Mouse (Mus musculus) ES-Bruce4 (cell line): ENCODE measurements around the gene Rora. TPM values are rescaled to one million over a fixed set of nuclear protein-coding genes. Genes with fewer than 3 reads are reported as not detected.

Experiments
- H3K27ac ChIP-seq: 2 replicates; pipeline ENCODE4 v1.5.1; 2012; ENCODE audit warnings: low read length, inconsistent platforms; ENCODE audit not compliant: insufficient read depth
- H3K27me3 ChIP-seq: 2 replicates; pipeline ENCODE4 v1.6.1; 2012; ENCODE audit warnings: mild to moderate bottlenecking, low read length, inconsistent platforms; ENCODE audit not compliant: control insufficient read depth, poor library complexity, insufficient read depth, severe bottlenecking
- H3K36me3 ChIP-seq: 2 replicates; pipeline ENCODE4 v1.6.1; 2012; ENCODE audit warnings: inconsistent platforms, mild to moderate bottlenecking, low read length, moderate library complexity; ENCODE audit not compliant: control insufficient read depth, poor library complexity, insufficient read depth, severe bottlenecking
- H3K4me1 ChIP-seq: one replicate; pipeline ENCODE4 v1.8.1; 2011; ENCODE audit warnings: low read length; ENCODE audit not compliant: control insufficient read depth, insufficient read depth
- H3K4me3 ChIP-seq: 2 replicates; pipeline ENCODE4 v1.5.1; 2011; ENCODE audit warnings: low read depth, mild to moderate bottlenecking, low read length
- H3K9ac ChIP-seq: 2 replicates; pipeline ENCODE4 v1.6.1; 2012; ENCODE audit warnings: low read depth, mild to moderate bottlenecking, inconsistent platforms; ENCODE audit not compliant: poor library complexity, severe bottlenecking
- H3K9me3 ChIP-seq: replicated peaks from 2 replicates; pipeline ENCODE4 v1.6.1; 2012; ENCODE audit warnings: mild to moderate bottlenecking, low read length, inconsistent platforms; ENCODE audit not compliant: control insufficient read depth, poor library complexity, insufficient read depth, severe bottlenecking
- CTCF ChIP-seq: IDR thresholded peaks from one replicate; pipeline ENCODE4 v1.8.1; 2011; ENCODE audit warnings: low read depth, low read length
- EP300 ChIP-seq: IDR thresholded peaks from 2 replicates; pipeline ENCODE4 v1.6.1; 2011; ENCODE audit warnings: low read depth, low read length; ENCODE audit not compliant: insufficient read depth
- POLR2A ChIP-seq: IDR thresholded peaks from one replicate; pipeline ENCODE4 v1.8.1; 2011; ENCODE audit warnings: low read length; ENCODE audit not compliant: insufficient read depth
- polyA plus RNA-seq: library from polyadenylated mRNA; stranded (reverse); fragments of >200 nt; gene quantifications from 2 replicates; pipeline ENCODE4 v1.2.4, GENCODE M21; 2011; ENCODE audit warnings: low read depth; ENCODE audit not compliant: missing spikeins, insufficient read depth, insufficient read length

Gene Rora
- 1.8 and 3.6 TPM in 2 replicates for polyA plus RNA-seq

- no peaks in the 10 kb centered on the region for H3K36me3 ChIP-seq
- no peak within 1 kb of the TSS for H3K27ac ChIP-seq
- TF ChIP-seq EP300: no peak
- TF ChIP-seq POLR2A: no peak
- TF ChIP-seq CTCF: no peak
- no peaks in the 10 kb centered on the region for H3K9me3 ChIP-seq
- H3K27me3 ChIP-seq: no peaks in the 10 kb centered on the region; the same call in 1 of the 2 replicates
- no peaks in the 10 kb centered on the region for H3K4me1 ChIP-seq
- H3K9ac ChIP-seq: peak within 1 kb of the TSS; percentile 83
- H3K4me3 ChIP-seq: peak within 1 kb of the TSS; percentile 97
Observed at GRCm38 (mm10) chr9:68653211-68654038, at the start of gene Rora. Gene Rora (plus strand): TSS chr9:68653786.

- Histone ChIP-seq H3K4me3 (no peak overlapping the region), H3K9me3 (no peaks in the 10 kb centered on the region), H3K27me3 (no peaks in the 10 kb centered on the region)
Observed at GRCm38 (mm10) chr9:68614006-68614405, 39.6 kb upstream of the Rora start.

GRCm38 (mm10) chr9:68617116-68617515 is 36.5 kb upstream of the Rora start:
- TF ChIP-seq CTCF (no peak), EP300 (no peak)
- Histone ChIP-seq H3K9ac (no peak overlapping the region), H3K9me3 (no peaks in the 10 kb centered on the region), H3K27ac (no peak overlapping the region), H3K36me3 (no peaks in the 10 kb centered on the region), H3K4me1 (peaks cover 2% of the 10 kb centered on the region), H3K4me3 (no peak overlapping the region), H3K27me3 (no peaks in the 10 kb centered on the region)

More at GRCm38 (mm10) chr9:68614006-68614405, 39.6 kb upstream of the Rora start:
- no peaks in the 10 kb centered on the region for H3K36me3 ChIP-seq
- no peak overlapping the region for H3K27ac ChIP-seq
- TF ChIP-seq POLR2A (no peak), EP300 (no peak), CTCF (no peak)
- H3K9ac ChIP-seq: no peak overlapping the region
- H3K4me1 ChIP-seq: peaks cover 2% of the 10 kb centered on the region

GRCm38 (mm10) chr9:68620036-68620435 is 33.5 kb upstream of the Rora start:
- Histone ChIP-seq H3K9me3 (no peaks in the 10 kb centered on the region), H3K4me1 (peaks cover 2% of the 10 kb centered on the region), H3K27me3 (no peaks in the 10 kb centered on the region), H3K36me3 (no peaks in the 10 kb centered on the region), H3K27ac (no peak overlapping the region), H3K4me3 (no peak overlapping the region), H3K9ac (no peak overlapping the region)
- TF ChIP-seq EP300: no peak
- no peak for TF ChIP-seq CTCF
- TF ChIP-seq POLR2A: no peak

GRCm38 (mm10) chr9:68620441-68620840 is 33.1 kb upstream of the Rora start:
- Histone ChIP-seq H3K4me3 (no peak overlapping the region), H3K9ac (no peak overlapping the region), H3K9me3 (no peaks in the 10 kb centered on the region), H3K27me3 (no peaks in the 10 kb centered on the region), H3K27ac (no peak overlapping the region), H3K36me3 (no peaks in the 10 kb centered on the region), H3K4me1 (peaks cover 2% of the 10 kb centered on the region)
- TF ChIP-seq CTCF (no peak), POLR2A (no peak), EP300 (no peak)

- no peaks in the 10 kb centered on the region for H3K36me3 ChIP-seq
- H3K27me3 ChIP-seq: no peaks in the 10 kb centered on the region
- no peaks in the 10 kb centered on the region for H3K4me1 ChIP-seq
- no peak overlapping the region for H3K9ac ChIP-seq
- no peak overlapping the region for H3K27ac ChIP-seq
- no peaks in the 10 kb centered on the region for H3K9me3 ChIP-seq
- no peak overlapping the region for H3K4me3 ChIP-seq
- TF ChIP-seq CTCF: no peak
Observed at GRCm38 (mm10) chr9:68624981-68625380, 28.6 kb upstream of the Rora start.
